Mouse (Mus musculus) thymus, postnatal 36 days (tissue): Measurements from ENCODE around the gene Thbd.

Experiments used
- DNase-seq, 2 experiments: peaks; one replicate each; pipeline ENCODE4 v3.0.0; 2022; ENCODE audit warnings: mixed read lengths in 2 of 2

Gene Thbd

DNA sequence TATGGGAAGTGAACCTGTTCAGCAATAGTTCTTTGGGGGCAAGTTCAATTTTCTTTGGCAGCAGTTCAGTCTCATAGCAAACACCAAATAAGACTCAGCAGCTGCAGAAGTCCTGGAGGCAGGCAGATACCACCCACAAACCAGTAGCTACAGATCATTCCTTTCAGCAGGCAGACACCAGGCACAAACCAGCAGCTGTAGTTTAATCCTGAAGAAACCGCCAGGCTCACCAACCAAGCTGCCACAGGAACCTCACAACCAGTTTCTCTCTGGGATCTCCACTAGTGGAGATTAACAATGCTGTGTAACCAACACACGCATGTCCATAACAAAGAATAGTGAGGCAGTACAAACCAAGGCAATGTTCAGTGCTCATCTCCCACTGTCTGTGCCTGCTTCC lies 26.9 kb downstream of the Thbd start:
- DNase-seq: no peak

DNA sequence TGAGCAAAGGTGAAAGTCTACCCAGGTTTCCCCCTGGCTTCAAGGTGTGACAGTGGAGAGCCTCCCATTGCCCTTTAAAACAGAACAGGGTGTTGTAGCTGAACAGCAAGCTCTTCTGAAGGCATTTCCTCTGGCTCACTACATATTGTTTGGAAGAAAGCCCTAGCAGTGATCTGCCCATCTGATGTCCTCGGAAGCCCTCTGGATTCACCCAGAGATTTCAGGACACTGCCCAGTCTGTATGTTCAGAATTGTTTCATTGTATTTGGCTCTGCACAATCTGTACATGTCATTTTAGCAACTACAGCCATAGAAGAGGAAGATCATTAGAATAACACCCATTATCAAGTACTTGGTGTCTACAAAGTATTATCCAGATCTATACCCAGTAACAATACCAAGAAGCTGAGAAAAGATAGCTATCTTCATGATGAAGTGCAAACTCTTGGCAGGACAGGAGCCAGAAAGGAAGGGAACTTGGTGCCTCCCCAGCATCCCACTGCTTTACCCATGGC lies 28.0 kb downstream of the Thbd start:
- no peak for DNase-seq

DNA sequence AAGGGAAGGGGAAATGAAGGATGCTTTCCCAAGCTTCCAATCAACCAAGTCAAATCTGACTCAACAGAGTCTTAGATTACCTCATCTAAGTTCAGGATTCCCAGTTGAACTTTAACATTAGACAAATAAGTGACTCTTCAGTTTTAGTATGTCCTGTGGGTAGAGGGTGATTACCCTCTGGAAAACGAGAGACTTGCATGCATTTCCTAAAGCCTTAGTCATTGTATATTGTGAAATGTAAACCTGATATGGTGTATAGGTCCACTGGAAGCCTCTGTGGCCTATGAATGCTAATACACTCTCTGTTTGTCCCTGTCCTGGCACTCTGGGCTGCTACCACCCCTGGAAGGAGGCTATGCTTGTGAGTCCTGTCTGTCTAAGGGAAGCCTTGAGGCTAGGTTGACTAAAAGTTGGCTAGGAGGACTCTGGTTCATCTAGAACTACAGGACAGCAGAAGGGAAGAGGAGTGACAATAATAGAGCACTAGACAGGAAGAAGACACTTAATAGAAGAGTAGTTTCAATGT lies 29.1 kb downstream of the Thbd start:
- no peak for DNase-seq

DNA sequence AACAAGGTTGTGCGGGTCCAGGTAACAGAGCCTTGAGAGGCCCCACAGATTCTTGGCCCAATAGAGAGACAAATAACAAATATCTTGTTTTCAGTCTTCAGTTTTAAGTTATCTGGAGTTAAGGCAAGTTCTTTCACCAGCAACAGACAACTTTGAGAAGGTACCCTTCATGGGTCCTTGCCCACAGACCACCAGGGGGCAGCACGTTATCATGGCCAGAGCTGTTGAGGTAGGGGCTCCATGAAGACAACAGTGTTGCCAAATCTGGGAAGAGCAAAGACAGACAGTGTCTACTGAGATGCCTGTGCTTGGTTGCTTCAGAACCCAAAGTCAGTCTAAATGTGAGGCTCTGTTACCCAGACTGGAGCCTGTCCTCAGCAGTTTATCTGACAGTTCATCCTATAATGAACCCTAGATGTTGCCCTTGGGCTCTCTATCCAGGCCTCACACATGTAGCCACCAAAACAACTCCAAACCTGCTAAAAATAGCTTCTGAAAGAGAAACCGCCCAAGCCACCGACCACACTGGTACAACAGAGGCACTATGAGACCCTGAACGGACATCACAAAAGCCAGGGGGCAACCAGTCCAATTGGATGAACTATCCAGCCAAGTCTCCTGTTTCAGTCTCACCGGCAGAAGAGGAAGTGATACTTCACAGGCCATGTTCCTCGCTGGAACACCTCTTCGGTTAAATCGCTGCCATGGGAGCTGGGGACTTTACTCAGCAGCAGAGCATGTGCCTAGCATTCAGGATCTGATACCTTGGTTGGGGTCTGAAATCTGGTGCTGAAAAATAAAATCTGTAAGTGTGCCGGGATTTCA lies 32.5 kb downstream of the Thbd start:
- DNase-seq: peak; percentile 48 to 49

DNA sequence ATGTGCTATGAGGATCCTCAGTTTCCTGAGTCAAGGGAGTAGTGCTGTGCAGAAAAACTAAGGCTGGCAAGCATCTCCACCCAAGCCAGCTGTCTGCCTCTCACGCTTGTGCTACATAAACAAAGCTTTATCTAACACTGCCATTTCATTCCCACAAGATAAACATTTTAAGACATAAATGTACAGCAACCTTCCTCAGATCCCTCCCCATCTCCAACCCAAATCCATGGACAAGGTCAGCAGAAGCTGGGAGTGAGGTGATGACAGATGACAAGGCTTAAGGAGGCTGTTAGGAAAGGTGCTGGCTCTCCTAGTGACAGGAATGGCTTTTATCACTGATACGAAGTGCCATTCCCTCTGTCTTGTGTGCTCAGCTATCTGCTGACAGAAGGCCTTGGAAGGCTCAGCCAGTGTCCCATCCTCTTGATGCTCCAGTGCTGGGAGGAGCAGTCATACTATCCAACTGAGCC lies 34.4 kb downstream of the Thbd start:
- DNase-seq: no peak

DNA sequence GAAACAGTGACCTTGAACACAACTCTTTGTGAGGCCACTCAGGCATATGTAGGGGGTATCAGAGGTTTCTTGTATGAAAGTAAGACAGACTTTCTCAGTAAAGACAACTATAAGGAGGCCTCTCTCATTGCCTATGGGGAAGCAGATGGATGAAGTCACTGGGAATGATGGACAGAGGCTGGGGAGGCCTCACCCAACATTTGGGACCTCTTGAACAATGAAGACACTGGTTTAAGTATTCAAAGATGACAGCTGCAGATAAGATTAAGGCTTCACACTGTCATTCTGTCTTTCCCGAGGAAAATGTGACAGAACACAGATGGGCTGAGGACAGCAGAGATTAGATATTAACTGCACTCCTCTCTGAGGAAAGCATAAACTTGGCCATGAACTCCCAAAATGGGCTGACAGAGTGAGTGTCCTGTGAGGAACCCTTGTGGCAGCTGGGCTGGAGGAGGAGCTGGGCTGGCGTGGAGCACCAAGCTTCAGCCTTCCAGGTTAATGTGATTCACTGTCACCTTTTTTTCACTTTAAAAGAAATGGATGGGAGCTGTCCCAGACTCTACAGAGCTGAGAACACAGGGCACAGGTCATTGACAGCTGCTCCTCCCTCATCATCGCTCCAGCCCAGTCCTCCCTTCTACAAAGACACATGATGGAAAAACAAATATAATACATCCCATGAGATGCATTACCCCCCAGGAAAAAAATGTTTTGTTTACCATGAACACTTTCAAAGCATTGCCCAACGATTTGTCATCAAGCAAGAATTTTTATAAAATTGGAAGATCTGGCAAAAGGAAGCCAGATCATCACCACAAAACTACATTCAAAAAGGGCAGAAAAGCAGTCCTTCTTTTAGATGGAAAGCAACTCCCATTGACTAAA lies 36.0 kb downstream of the Thbd start:
- DNase-seq: no peak

DNA sequence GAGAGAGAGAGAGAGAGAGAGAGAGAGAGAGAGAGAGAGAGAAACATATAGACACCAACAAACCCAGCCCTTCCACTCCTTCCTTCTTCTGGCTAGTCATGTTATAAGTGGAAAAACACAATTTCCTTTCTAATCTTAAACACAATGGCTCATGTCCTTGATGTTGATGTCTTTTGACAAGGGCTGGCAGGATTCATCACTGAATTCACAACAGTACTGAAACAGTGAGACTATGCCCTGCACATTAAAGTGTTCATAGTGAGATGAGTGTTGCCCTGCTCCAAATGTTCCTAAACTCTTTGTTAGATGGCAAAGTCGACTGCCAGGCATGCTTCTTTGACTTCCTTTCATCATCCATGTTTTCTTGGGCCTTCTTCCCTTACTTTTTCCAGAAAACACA lies 42.8 kb downstream of the Thbd start:
- DNase-seq: no peak

DNA sequence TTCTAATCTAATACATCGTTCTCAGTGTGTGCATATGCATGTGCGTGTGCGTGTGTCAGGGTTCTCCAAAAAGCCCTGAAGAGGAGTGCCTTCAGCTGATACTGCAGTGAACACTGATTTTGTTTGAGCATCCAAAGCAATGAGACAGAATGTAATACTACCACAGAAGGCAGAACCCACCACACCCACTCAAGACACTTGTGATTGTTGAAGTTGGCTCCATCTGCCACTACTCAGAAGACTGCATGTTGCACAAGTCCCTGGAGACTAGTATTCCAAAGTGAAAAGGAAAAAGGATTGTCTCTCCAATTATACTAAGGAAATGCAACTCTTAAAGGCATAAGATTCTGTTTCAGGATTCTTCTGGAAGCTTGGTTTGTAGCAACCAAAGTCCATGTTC lies 43.5 kb downstream of the Thbd start:
- DNase-seq: no peak

DNA sequence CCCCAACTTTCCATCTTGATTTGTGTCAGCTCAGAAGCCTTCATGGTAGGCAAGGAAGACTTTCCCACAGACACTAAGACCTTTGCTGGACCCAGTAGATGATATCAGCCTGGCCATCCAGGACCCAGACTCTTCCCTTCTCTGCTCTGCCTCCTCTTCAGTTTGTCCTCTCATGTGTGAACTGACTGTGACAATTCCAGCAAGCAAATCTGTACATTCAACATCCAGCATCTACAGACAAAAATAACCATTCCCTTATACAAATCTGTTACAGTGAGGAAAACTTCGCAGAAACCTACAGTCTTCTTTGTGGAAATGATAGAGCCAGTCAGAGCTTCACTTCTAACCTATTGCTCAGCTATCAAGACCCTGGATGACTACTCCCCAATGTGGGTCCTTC lies 50.8 kb downstream of the Thbd start:
- no peak for DNase-seq
